Mouse (Mus musculus) forebrain, postnatal 0 days (tissue): ENCODE data around the gene Slc22a14. TPM values are rescaled to one million over a fixed set of nuclear protein-coding genes. Genes with fewer than 3 reads are reported as not detected.

Source experiments
- ATAC-seq: fragments of 200-750 bp; cut with Nextera tagmentation; 2 replicates; pipeline ENCODE4 v1.8.0; 2017; ENCODE audit warnings: mild to moderate bottlenecking, moderate library complexity
- DNase-seq: peaks from one replicate; pipeline ENCODE4 v3.0.0-alpha.2; 2015
- H3K27ac ChIP-seq: fragments of 300-500 bp; sonication (generic); 2 replicates; pipeline ENCODE4 v1.5.1; 2014; ENCODE audit warnings: low read depth, mild to moderate bottlenecking, antibody characterized with exemption, low read length, moderate library complexity, mixed read lengths
- H3K27me3 ChIP-seq: fragments of 300-500 bp; sonication (generic); 2 replicates; pipeline ENCODE4 v1.6.1; 2014; ENCODE audit warnings: mild to moderate bottlenecking, low read length, mixed read lengths; ENCODE audit not compliant: insufficient read depth
- H3K36me3 ChIP-seq: fragments of 300-500 bp; sonication (generic); 2 replicates; pipeline ENCODE4 v1.6.1; 2014; ENCODE audit warnings: mild to moderate bottlenecking, moderate library complexity; ENCODE audit not compliant: insufficient read depth
- H3K4me1 ChIP-seq: fragments of 300-500 bp; sonication (generic); 2 replicates; pipeline ENCODE4 v1.6.1; 2014; ENCODE audit warnings: antibody characterized with exemption; ENCODE audit not compliant: insufficient read depth
- H3K4me2 ChIP-seq: fragments of 300-500 bp; sonication (generic); 2 replicates; pipeline ENCODE4 v1.6.1; 2014; ENCODE audit warnings: low read depth, mild to moderate bottlenecking, moderate library complexity
- H3K4me3 ChIP-seq: fragments of 300-500 bp; sonication (generic); 2 replicates; pipeline ENCODE4 v1.5.1; 2014; ENCODE audit warnings: low read depth, low read length, mixed read lengths
- H3K9ac ChIP-seq: fragments of 300-500 bp; sonication (generic); 2 replicates; pipeline ENCODE4 v1.6.1; 2014; ENCODE audit warnings: mild to moderate bottlenecking
- H3K9me3 ChIP-seq: fragments of 300-500 bp; sonication (generic); 2 replicates; pipeline ENCODE4 v1.6.1; 2016; ENCODE audit warnings: low read length
- CTCF ChIP-seq: sonication (generic); IDR thresholded peaks from 2 replicates; pipeline ENCODE4 v1.5.1; 2016; ENCODE audit warnings: antibody characterized with exemption, control low read depth, low read depth
- WGBS: fragments of 180-500 bp; shearing (Covaris S2); extraction: QIAGEN DNeasy Blood & Tissue Kit; methylation state at CpG from one replicate; pipeline ENCODE4 v1.1.7; 2014; 5-methylcytosine and 5-hydroxymethylcytosine counted together
- polyA plus RNA-seq: library from polyadenylated mRNA; unstranded; fragments of >200 nt; fragmentation: Nextera tagmentation; extraction: Ambion mirVana; gene quantifications from 2 replicates; pipeline ENCODE4 v1.2.1, GENCODE M21; 2015
- total RNA-seq: library from RNA; depleted of rRNA; stranded (reverse); fragments of >200 nt; gene quantifications from 2 replicates; pipeline ENCODE4 v1.2.3, GENCODE M21; 2014

The Slc22a14 gene
- total and polyA plus RNA-seq, 2 experiments from 2014 or later = not detected

GRCm38 (mm10) chr9:119318891-119319290 is 46.5 kb downstream of the Slc22a14 start:
- no peak for TF ChIP-seq CTCF
- Histone ChIP-seq H3K4me3 (no peak overlapping the region), H3K36me3 (no peaks in the 10 kb centered on the region), H3K27ac (no peak overlapping the region), H3K4me1 (peaks cover 4% of the 10 kb centered on the region; the same call in 1 of the 2 replicates), H3K9me3 (no peaks in the 10 kb centered on the region), H3K27me3 (no peaks in the 10 kb centered on the region), H3K4me2 (no peak overlapping the region), H3K9ac (no peak overlapping the region)
- ATAC-seq (no peak), DNase-seq (no peak)
- WGBS = 95% methylated on average over 1 of the region's 1 CpGs

DNA sequence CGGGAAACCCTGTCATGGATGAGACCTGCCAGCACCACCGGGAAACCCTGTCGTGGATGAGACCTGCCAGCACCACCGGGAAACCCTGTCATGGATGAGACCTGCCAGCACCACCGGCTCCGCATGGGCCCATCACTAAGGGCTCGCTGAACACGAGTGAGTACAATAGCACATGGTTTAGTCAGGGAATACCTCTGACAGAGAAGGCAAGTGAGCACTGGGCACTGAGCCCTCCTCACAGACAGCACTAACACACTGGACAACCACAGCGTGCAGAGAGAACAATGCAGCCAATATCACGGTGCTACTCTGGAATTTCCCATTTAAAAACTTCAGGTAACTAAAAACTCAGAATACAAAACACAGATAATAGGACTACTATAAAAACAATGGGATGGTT is 52.3 kb downstream of the Slc22a14 start:
- 80% methylated on average over 10 of the region's 10 CpGs for WGBS
- Histone ChIP-seq H3K9ac (no peak overlapping the region), H3K27ac (no peak overlapping the region), H3K36me3 (no peaks in the 10 kb centered on the region), H3K4me2 (no peak overlapping the region), H3K27me3 (no peaks in the 10 kb centered on the region), H3K4me3 (no peak overlapping the region), H3K4me1 (no peaks in the 10 kb centered on the region), H3K9me3 (no peaks in the 10 kb centered on the region)
- ATAC-seq (no peak), DNase-seq (no peak)
- TF ChIP-seq CTCF = no peak

GRCm38 (mm10) chr9:119309067-119309466 is 56.3 kb downstream of the Slc22a14 start:
- Histone ChIP-seq H3K27me3 (no peaks in the 10 kb centered on the region), H3K4me2 (no peak overlapping the region), H3K4me1 (no peaks in the 10 kb centered on the region), H3K4me3 (no peak overlapping the region), H3K36me3 (no peaks in the 10 kb centered on the region), H3K27ac (no peak overlapping the region), H3K9ac (no peak overlapping the region), H3K9me3 (no peaks in the 10 kb centered on the region)
- DNase-seq = no peak
- ATAC-seq = no peak
- TF ChIP-seq CTCF = no peak
- 98% methylated on average over 1 of the region's 1 CpGs for WGBS

DNA sequence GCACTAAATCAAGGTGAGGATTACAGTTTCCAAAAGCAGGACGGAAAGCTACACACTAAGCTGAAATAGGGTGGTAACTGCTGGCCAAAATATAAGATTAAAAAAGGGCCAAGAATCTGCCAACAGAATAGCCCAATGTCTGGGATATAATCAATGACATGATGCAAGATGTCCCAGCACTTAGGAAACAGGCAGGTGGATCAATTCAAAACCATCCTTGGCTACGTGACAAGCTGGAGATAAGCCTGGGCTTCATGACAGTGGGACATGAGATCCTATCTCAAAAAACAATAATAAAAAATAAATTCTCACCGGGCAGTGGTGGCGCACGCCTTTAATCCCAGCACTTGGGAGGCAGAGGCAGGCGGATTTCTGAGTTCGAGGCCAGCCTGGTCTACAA is 59.5 kb downstream of the Slc22a14 start:
- WGBS = 93% methylated on average over 7 of the region's 7 CpGs
- Histone ChIP-seq H3K4me3 (no peak overlapping the region), H3K9ac (no peak overlapping the region), H3K4me2 (no peak overlapping the region), H3K4me1 (no peaks in the 10 kb centered on the region), H3K27ac (no peak overlapping the region), H3K27me3 (no peaks in the 10 kb centered on the region), H3K36me3 (peaks cover 14% of the 10 kb centered on the region), H3K9me3 (no peaks in the 10 kb centered on the region)
- DNase-seq = no peak
- TF ChIP-seq CTCF = no peak
- ATAC-seq = no peak

- H3K9ac ChIP-seq = no peak overlapping the region
- peaks cover 11% of the 10 kb centered on the region for H3K36me3 ChIP-seq
- no peak overlapping the region for H3K27ac ChIP-seq
- 96% methylated on average over 3 of the region's 3 CpGs for WGBS
- no peaks in the 10 kb centered on the region for H3K27me3 ChIP-seq
- ATAC-seq = no peak
- H3K9me3 ChIP-seq = no peaks in the 10 kb centered on the region
- no peak for DNase-seq
- H3K4me2 ChIP-seq = no peak overlapping the region
- H3K4me3 ChIP-seq = no peak overlapping the region
- no peaks in the 10 kb centered on the region for H3K4me1 ChIP-seq
- TF ChIP-seq CTCF = no peak
Measured at GRCm38 (mm10) chr9:119298563-119298962, 66.8 kb downstream of the Slc22a14 start.

DNA sequence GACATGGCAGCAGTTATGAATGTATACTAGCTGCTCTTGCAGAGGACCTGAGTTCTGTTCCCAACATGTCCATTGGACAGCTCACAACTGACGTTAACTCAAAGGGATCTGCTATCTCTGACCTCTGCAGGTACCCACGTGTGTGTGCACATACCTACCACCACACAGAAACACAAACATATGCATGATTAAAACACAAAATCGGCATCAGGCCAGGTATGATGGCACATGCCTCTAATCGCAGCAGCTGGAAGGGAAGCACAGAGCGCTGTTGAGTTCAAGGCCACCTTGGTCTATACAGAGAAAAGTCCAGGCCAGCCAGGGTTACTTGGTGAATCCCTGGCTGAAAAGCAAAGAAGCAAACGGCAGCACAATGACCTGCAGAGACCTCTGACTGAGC is 67.7 kb downstream of the Slc22a14 start:
- Histone ChIP-seq H3K36me3 (peaks cover 9% of the 10 kb centered on the region), H3K27ac (no peak overlapping the region), H3K4me1 (no peaks in the 10 kb centered on the region), H3K9me3 (no peaks in the 10 kb centered on the region), H3K4me2 (no peak overlapping the region), H3K9ac (no peak overlapping the region), H3K4me3 (no peak overlapping the region), H3K27me3 (no peaks in the 10 kb centered on the region)
- ATAC-seq = no peak
- no peak for DNase-seq
- WGBS = 88% methylated on average over 6 of the region's 6 CpGs
- TF ChIP-seq CTCF = no peak

- Histone ChIP-seq H3K27ac (no peak overlapping the region), H3K4me2 (no peak overlapping the region), H3K9me3 (no peaks in the 10 kb centered on the region), H3K36me3 (peaks cover 5% of the 10 kb centered on the region), H3K4me3 (no peak overlapping the region), H3K9ac (no peak overlapping the region), H3K27me3 (no peaks in the 10 kb centered on the region), H3K4me1 (no peaks in the 10 kb centered on the region)
- no peak for ATAC-seq
- DNase-seq = no peak
- WGBS = 73% methylated on average over 3 of the region's 3 CpGs
- TF ChIP-seq CTCF = no peak
Measured at GRCm38 (mm10) chr9:119290791-119291190, 74.6 kb downstream of the Slc22a14 start.
